Mouse (Mus musculus): ENCODE measurements around the gene Spg21. TPM values are rescaled to one million over a fixed set of nuclear protein-coding genes. Genes with fewer than 3 reads are reported as not detected.

Gene Spg21
- polyA plus RNA-seq, 1 experiment: 13.5 TPM

DNA sequence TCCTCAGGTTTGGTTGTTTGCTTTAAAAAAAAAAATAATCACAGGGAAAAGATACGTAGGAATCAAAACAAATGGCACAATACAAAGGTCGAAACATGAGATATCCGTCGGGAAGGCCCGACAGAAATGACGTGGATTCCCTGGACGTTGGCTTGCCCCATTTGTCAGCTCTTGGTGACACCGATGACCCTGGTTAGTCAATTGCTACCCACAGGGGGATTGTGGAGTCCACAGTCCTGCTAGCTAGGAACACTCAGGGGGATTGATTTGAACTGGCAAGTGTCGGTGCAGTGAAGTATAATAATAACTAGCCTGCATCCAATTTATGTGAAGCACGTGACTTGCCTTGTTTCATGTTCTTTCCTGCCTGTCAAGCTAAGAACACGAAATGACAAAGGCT is 6.9 kb downstream of the Spg21 start:
- 77% methylated on average over 11 of the region's 11 CpGs for WGBS
- DNase-seq (ENCODE audit: low read depth, low spot score): no peak

GRCm38 (mm10) chr9:65472769-65473168 is 12.0 kb downstream of the Spg21 start:
- WGBS: 75% methylated on average over 4 of the region's 4 CpGs
- DNase-seq (ENCODE audit: low read depth, low spot score): no peak

GRCm38 (mm10) chr9:65479158-65479557 is 18.4 kb downstream of the Spg21 start:
- WGBS: 82% methylated on average over 8 of the region's 8 CpGs
- no peak for DNase-seq (ENCODE audit: low read depth, low spot score)

DNA sequence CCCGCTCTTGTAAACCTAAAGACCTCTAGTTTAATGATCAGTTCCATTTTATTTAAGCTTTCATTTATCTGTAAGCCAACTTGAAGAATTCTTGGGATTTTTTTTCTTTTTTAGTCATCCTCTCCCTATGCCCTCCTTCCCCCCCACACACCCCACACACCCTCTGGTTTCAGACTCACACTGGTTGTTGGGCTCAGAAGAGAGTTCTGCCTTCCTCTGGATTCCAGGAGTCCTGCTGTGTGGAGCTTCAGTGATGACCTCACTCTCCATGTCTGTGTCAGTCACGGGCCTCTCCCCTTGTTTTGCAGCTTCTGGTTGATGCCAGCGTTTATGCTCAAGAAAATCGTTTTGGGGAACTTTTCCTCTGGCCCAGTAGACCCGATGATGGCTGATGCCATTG is 19.3 kb downstream of the Spg21 start:
- 89% methylated on average over 5 of the region's 5 CpGs for WGBS
- DNase-seq (ENCODE audit: low read depth, low spot score): no peak

DNA sequence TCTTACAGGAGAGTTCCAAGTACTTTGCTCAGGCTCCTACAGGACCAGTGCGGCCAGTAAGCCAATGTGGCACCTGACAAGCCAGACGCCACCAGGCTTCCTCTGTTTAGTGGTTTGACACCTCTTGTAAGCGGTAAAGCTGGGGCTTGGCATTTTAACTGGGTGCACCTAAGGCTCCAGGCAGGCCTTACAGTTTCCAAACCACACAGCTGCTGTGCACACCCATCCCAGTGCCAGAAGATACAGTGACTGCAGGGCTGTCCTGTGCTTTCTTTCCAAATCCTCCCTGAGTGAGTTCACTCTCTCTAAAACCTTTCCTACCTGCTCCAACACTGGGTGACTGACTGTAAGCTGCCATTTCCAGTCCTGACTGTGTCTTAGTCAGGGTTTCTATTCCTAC is 30.7 kb downstream of the Spg21 start:
- WGBS: 90% methylated on average over 3 of the region's 3 CpGs
- no peak for DNase-seq (ENCODE audit: low read depth, low spot score)

DNA sequence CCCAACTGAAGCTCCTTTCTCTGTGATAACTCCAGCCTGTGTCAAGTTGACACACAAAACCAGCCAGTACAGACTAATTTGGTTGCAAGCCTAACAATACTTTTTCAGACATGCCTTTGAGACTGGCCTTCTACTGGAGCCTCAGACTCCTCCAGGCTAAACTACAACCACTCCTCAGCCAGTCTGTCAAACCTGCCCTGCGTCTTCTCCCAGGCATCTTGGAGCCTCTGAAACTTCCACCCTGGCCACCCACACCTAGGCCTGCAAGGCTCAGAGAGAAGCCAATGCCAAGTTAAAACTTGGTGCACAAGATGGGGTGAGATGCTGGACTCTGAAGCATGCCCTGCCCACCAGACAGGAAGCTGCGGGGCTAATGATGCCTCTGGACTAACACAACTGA is 31.6 kb downstream of the Spg21 start:
- 89% methylated on average over 2 of the region's 2 CpGs for WGBS
- DNase-seq (ENCODE audit: low read depth, low spot score): no peak

DNA sequence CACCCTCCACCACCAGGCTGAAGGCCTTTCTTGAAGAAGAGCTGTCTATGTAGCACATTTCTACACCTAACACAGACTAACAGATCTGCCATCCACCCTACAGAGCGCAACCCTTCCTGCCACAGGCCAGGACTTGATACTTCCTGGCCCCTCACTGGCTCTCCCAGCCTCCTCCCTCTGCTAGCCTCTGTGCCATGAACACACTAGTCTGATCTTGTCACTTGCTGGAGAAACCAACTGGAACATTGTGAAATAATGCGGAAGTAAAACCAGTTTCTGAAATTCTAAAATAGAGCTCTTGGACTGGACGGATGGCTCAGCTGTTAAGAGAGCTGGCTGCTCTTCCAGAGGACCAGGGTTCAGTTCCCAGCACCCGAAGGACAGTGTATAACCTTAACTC is 32.1 kb downstream of the Spg21 start:
- DNase-seq (ENCODE audit: low read depth, low spot score): no peak
- 94% methylated on average over 4 of the region's 4 CpGs for WGBS

DNA sequence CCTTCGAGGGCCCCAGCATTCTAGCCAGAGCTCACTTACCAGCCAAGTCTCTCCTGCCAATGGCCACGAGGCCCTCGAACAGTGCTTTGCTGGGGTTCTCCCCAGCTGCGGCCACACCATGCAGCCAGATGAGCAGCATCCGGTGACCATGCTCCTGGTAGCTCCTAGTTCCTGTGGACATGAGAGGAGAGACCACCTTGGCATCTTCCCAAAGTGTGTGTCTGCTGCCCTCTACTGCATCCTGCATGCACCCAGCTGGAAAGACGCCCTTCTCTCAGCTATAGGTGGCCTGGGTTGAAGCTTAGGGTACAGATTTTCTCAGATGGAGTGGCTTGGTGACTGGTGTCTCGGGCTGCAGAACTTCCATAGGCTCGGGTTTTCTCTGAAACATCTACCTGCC is 41.4 kb downstream of the Spg21 start:
- 56% methylated on average over 8 of the region's 8 CpGs for WGBS
- no peak for DNase-seq (ENCODE audit: low read depth, low spot score)

GRCm38 (mm10) chr9:65502721-65503505 is 42.2 kb downstream of the Spg21 start:
- 77% methylated on average over 21 of the region's 21 CpGs for WGBS
- no peak for DNase-seq (ENCODE audit: low read depth, low spot score)

GRCm38 (mm10) chr9:65508449-65508848 is 47.7 kb downstream of the Spg21 start:
- peak; percentile 11 for DNase-seq (ENCODE audit: low read depth, low spot score)
- WGBS: 19% methylated on average over 7 of the region's 7 CpGs

DNA sequence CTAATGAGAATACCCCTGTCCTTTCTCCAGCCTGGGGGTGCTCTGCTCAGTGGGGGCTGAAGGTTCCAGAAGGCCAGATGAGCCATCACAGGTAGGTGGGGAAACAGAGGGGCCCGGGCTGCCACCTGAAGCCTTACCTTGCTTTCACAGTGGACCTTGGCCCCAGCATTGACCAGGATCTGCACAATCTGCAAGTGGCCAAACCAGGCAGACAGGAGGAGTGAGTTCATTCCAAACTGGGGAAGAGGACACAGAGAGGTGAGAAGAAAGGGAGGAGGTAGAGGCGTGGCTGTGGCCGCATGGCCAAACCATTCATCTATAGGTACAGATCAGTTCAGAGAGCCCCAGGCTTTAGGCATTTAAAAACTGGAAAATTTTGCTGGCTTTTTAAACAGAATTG is 51.8 kb downstream of the Spg21 start:
- no peak for DNase-seq (ENCODE audit: low read depth, low spot score)
- 39% methylated on average over 3 of the region's 3 CpGs for WGBS

- DNase-seq (ENCODE audit: low read depth, low spot score): no peak
- 86% methylated on average over 8 of the region's 8 CpGs for WGBS
Measured at GRCm38 (mm10) chr9:65514431-65514830, 53.7 kb downstream of the Spg21 start.

- 82% methylated on average over 3 of the region's 3 CpGs for WGBS
- no peak for DNase-seq (ENCODE audit: low read depth, low spot score)
Measured at GRCm38 (mm10) chr9:65514851-65515261, 54.1 kb downstream of the Spg21 start.

DNA sequence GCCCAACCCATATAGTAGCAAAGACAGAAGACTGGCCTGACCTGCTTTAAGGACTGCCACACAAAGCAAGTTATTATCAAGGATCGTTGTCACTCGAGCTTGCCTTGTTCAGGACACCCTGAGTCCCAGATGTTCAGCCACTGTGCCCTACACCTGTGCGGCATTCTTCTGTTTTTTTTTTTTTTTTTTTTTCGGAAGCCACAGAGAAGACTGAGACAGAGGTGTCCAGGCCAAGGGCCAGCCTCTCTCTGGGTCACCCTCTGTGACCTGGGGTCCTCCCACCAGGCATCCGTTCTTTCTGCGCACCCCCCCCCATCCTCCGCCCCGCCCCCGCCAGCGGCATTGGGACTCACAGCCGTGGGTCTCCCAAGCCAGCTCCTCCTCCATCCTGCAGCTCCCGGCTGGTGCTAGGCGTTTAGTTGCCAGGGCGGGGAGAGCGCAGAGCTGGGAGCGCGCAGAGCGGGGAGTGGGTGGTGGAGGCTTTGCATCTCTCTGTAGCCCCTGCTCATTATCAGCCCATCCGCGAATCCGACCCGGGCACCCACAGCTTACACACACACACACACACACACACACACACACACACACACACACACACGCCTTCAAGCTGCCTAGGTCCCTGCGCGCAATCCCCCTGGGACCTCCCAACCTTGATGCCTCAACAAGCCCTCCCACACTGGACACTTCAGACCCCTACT is 59.2 kb downstream of the Spg21 start, which contains the start of gene Ankdd1a:
TSS of gene Ankdd1a (minus strand) at position 387 of the 698 bp plus-strand sequence.
- 15% methylated on average over 25 of the region's 25 CpGs for WGBS

DNA sequence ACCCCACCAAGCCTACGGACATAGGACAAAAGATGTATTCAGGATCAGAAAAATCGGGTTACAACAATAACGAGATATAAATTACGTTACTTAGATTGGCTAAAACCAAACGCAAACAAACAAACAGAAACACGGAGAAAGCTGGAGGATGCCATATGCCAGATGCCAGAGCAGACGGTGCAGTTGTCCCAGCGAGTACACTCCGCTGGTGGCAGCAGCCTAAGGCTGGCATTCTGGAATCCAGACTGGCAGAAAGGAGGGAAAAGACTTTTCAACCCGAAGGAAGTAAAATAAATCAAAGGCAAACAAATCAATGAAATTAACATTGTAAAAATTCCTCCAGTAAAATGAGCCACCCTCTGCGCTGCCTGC is 59.7 kb downstream of the Spg21 start:
- no peak for DNase-seq (ENCODE audit: low read depth, low spot score)
- WGBS: 13% methylated on average over 11 of the region's 11 CpGs

More for the DNA sequence above, 59.2 kb downstream of the Spg21 start, which contains the start of gene Ankdd1a:
- no peak for DNase-seq (ENCODE audit: low read depth, low spot score)

DNA sequence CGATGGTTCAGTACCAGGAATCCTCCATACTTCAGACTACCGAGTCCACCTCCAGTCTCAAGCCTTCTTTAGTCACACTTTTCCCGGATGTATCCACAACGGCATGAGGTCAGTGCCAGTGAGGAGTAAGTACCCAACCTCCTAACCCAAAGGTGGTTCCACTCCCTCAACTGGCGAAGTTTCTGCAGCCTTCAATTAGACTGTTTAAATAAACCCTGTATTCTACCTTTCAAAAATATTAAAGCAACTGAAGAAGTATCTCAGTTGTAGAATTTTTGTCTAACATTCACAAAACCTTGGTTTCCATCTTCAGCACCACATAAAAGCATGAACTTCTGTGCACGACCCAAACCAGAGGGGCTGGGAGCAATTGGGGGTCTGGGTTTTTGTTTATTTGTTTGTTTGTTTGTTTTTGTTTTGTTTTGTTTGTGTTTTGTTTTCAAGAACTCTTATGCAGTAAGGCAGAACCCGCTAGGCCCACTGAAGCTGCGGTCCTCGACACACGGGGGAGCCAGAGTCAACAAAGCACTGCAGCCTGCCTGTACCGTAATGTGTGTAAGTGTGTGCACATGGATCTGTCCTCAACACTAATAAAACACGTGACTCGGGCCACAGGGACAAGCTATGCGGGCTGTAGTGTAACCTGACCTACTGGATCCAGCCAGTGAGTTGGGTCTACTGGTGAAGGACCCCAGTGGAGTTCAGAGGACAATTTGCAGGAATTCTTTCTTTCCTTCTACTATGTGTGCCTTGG is 63.0 kb downstream of the Spg21 start:
- 25% methylated on average over 14 of the region's 14 CpGs for WGBS
- DNase-seq (ENCODE audit: low read depth, low spot score): peak; percentile 38

DNA sequence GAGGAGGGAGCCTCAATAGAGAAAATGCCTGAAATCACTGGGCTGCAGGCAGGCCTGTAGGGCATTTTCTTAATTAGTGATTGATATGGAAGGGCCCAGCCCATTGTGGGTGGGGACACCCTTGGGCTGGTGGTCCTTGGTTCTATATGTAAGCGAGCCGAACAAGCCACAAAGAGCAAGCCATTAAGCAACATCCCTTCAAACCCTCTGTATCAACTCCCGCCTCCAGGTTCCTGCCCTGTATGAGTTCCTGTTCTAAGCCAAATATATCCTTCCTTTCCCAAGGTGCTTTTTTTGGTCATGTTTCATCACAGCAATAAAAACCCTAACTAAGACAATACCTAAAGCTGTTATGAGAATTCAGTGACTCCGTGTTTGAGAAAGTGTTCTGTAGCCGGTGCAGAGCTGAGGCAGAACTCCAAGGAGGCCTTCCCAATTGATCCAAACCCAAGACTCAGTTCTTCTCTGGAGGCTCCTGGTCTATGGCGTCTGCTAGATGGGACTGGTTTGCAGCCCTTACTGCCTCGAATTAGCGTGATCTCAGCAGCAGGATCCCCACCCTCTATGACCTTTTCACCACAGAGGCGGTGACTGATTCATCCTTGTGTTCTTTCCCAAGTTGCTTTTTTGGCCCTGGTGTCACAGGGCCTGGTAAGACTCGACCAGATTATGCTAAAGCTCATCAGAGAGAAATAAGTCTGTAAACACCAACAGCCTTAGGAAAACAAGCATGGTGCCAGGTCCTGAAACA is 64.9 kb downstream of the Spg21 start:
- 66% methylated on average over 10 of the region's 10 CpGs for WGBS
- no peak for DNase-seq (ENCODE audit: low read depth, low spot score)

DNA sequence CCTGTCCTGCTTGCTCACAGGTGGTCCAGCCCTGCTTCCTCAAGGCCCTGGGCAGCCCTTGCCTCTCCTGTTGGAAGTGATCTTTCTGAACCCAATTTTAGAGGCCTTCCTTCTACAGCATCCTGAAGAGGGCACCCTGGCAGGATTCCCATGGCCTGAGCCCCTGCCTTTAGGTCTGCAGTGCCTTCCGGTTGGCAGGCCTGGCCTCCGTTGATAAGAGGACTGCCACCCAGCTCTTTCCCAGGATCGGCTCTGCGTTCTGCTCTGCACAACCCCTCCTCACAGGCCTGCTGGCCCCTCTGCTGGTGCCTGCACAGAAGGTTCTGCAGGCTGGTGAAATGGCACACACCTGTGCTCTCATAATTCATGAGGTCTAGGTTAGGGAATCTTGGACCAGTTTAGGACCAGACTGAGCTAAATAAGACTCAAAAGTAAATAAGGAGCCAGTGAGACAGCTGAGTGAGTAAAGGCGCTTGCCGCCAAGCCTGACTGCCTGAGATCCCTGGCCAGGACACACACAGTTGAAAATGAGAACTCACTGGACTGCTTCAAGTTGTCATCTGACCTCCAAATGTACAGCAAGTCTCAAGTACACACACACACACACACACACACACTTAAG is 67.8 kb downstream of the Spg21 start:
- no peak for DNase-seq (ENCODE audit: low read depth, low spot score)
- 72% methylated on average over 6 of the region's 6 CpGs for WGBS

DNA sequence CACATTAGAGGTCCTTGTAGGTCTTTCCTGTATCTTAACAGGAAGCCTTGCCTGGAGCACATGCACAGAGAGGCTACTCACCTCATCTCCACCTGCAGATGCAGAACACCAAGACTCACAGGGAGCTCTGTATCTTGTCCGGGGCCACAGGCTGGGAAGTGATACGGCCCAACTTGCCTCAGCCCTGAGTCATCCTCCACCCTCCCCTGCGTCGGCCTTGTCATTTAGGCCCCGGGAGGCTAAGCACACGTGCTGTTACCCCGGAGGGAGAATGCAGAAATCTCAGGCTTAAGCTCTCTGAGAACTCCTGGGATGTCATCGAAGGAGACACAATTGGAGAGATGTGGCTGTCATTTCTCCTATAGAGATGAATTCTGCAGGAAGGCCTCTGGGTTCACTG is 68.9 kb downstream of the Spg21 start:
- no peak for DNase-seq (ENCODE audit: low read depth, low spot score)
- 78% methylated on average over 8 of the region's 8 CpGs for WGBS
